Comparison of ENCODE assay signal across 8 mouse cellular contexts in genomic region chr10:20149121-20149834, GRCm38 (mm10). TPM values are rescaled to one million over a fixed set of nuclear protein-coding genes. Genes with fewer than 3 reads are reported as not detected.
DNase-seq lines count a peak whose midpoint lies in the region; ATAC-seq and TF ChIP-seq lines count a peak whose summit lies in the region.

No protein-coding gene starts in this region.

- TF ChIP-seq POLR2A in cerebellum, adult 2 months (IDR thresholded peaks at IDR 0.05; ENCODE audit: borderline replicate concordance, insufficient read depth, low read length), result no peak

- no peaks in the 10 kb centered on the region for H3K27me3 ChIP-seq in cerebellum, adult 2 months (ENCODE audit: control insufficient read depth, insufficient read depth, low read length)
- H3K27me3 ChIP-seq in forebrain, embryonic 16.5 days (replicated peaks; ENCODE audit: control insufficient read depth, insufficient read depth, low read length), result peaks cover 16% of the 10 kb centered on the region
- H3K27me3 ChIP-seq in lung, postnatal 0 days (replicated peaks; ENCODE audit: insufficient read depth, low read length), result no peaks in the 10 kb centered on the region

- peak; percentile 57 for DNase-seq in Muller cell, postnatal 12 days (ENCODE audit: inconsistent ontology term)
- peak; percentile 80 to 81 for DNase-seq in cerebellum, adult 2 months
- DNase-seq in heart, postnatal 4 days, result peak; percentile 56
- DNase-seq in layer of hippocampus, adult 8-10 months (ENCODE audit: low spot score in 2 of 2), result peak; percentile 57
- peak; percentile 47 for DNase-seq in lung, postnatal 0 days (ENCODE audit: low spot score)
- DNase-seq in ovary, adult 18-20 months (ENCODE audit: low spot score), result peak; percentile 21
- DNase-seq in yolk sac, embryonic 10.5 days (ENCODE audit: low spot score), result peak; percentile 76

- H3K4me3 ChIP-seq in cerebellum, adult 2 months (replicated peaks; ENCODE audit: insufficient read depth, low read depth, low read length), result peak overlapping the region; percentile 96
- H3K4me3 ChIP-seq in forebrain, embryonic 16.5 days (replicated peaks; ENCODE audit: low read length), result peak overlapping the region; percentile 72
- H3K4me3 ChIP-seq in lung, postnatal 0 days (ENCODE audit: low read depth, low read length), result peak overlapping the region; percentile 81

- H3K4me2 ChIP-seq in forebrain, embryonic 16.5 days (ENCODE audit: low read length), result peak overlapping the region; percentile 97
- peak overlapping the region; percentile 96 for H3K4me2 ChIP-seq in lung, postnatal 0 days (replicated peaks; ENCODE audit: low read depth, low read length)

- H3K9me3 ChIP-seq in forebrain, embryonic 16.5 days (ENCODE audit: control insufficient read depth, low read length), result no peaks in the 10 kb centered on the region
- H3K9me3 ChIP-seq in lung, postnatal 0 days (ENCODE audit: low read length), result no peaks in the 10 kb centered on the region

- H3K4me1 ChIP-seq in cerebellum, adult 2 months (ENCODE audit: control insufficient read depth, insufficient read depth, low read length), result no peaks in the 10 kb centered on the region
- peaks cover 20% of the 10 kb centered on the region for H3K4me1 ChIP-seq in forebrain, embryonic 16.5 days (replicated peaks; ENCODE audit: control insufficient read depth, insufficient read depth, low read length)
- H3K4me1 ChIP-seq in lung, postnatal 0 days (ENCODE audit: insufficient read depth, low read depth, low read length), result no peaks in the 10 kb centered on the region

- TF ChIP-seq CTCF in cerebellum, adult 2 months (IDR thresholded peaks at IDR 0.05; ENCODE audit: borderline replicate concordance, insufficient read depth, low read depth, low read length), result no peak
- no peak; the same call in 1 of the 2 replicates for TF ChIP-seq CTCF in lung, postnatal 0 days (IDR thresholded peaks at IDR 0.05)

- no peak for TF ChIP-seq EP300 in lung, postnatal 0 days (IDR thresholded peaks at IDR 0.05)

- 1% methylated on average over 74 of the region's 74 CpGs for WGBS in cerebellum, adult 2 months
- under 1% methylated on average over 69 of the region's 74 CpGs for WGBS in forebrain, embryonic 16.5 days
- WGBS in lung, postnatal 0 days, result under 1% methylated on average over 49 of the region's 74 CpGs

- ATAC-seq in forebrain, embryonic 16.5 days, result peak; percentile 57
- peak; percentile 63 for ATAC-seq in lung, postnatal 0 days

- H3K27ac ChIP-seq in cerebellum, adult 2 months (ENCODE audit: insufficient read depth, low read length), result peak overlapping the region; percentile 30
- H3K27ac ChIP-seq in forebrain, embryonic 16.5 days (ENCODE audit: low read length), result no peak overlapping the region
- peak overlapping the region; percentile 82 for H3K27ac ChIP-seq in lung, postnatal 0 days (ENCODE audit: low read length)

- H3K36me3 ChIP-seq in forebrain, embryonic 16.5 days (ENCODE audit: control insufficient read depth, insufficient read depth), result no peaks in the 10 kb centered on the region
- no peaks in the 10 kb centered on the region for H3K36me3 ChIP-seq in lung, postnatal 0 days (ENCODE audit: insufficient read depth, low read length)

- H3K9ac ChIP-seq in forebrain, embryonic 16.5 days (replicated peaks; ENCODE audit: low read depth, low read length), result peak overlapping the region; percentile 60
- peak overlapping the region; percentile 81 for H3K9ac ChIP-seq in lung, postnatal 0 days (replicated peaks; ENCODE audit: low read depth)

RNA-seq across cellular contexts. Expression of gene Map7, which starts 1.0 kb away (rescaled TPM):
- polyA plus RNA-seq in cerebellum, adult 2 months (2012; rRNA removed), result 82.6 and 88.4 TPM in 2 replicates
- polyA plus RNA-seq in forebrain, embryonic 16.5 days (2015; fragmentation: Nextera tagmentation; extraction: Ambion mirVana), result 4.5 and 8.2 TPM in 2 replicates
- total RNA-seq in heart, postnatal 4 days (2021), result 1 to 10 TPM; 9.1 to 9.7 TPM
- total RNA-seq in layer of hippocampus, adult 8-10 months (2022), result 100 to 1,000 TPM; 106 to 165 (median 135) TPM
- polyA plus RNA-seq in lung, postnatal 0 days (2015; fragmentation: Nextera tagmentation; extraction: Ambion mirVana), result 12.9 and 14.4 TPM in 2 replicates

Comparison
In these comparisons a context has a peak if more than half of its experiments do, and no peak if none do; other contexts are left out.
1. DNase-seq: peak in every context shown above with its lines; median percentile 80 in cerebellum, adult 2 months; 76 in yolk sac, embryonic 10.5 days; 57 in Muller cell, postnatal 12 days; 57 in layer of hippocampus, adult 8-10 months; 56 in heart, postnatal 4 days; 47 in lung, postnatal 0 days; 21 in ovary, adult 18-20 months.